Mouse (Mus musculus): ENCODE data around the gene Sun1.

DNA sequence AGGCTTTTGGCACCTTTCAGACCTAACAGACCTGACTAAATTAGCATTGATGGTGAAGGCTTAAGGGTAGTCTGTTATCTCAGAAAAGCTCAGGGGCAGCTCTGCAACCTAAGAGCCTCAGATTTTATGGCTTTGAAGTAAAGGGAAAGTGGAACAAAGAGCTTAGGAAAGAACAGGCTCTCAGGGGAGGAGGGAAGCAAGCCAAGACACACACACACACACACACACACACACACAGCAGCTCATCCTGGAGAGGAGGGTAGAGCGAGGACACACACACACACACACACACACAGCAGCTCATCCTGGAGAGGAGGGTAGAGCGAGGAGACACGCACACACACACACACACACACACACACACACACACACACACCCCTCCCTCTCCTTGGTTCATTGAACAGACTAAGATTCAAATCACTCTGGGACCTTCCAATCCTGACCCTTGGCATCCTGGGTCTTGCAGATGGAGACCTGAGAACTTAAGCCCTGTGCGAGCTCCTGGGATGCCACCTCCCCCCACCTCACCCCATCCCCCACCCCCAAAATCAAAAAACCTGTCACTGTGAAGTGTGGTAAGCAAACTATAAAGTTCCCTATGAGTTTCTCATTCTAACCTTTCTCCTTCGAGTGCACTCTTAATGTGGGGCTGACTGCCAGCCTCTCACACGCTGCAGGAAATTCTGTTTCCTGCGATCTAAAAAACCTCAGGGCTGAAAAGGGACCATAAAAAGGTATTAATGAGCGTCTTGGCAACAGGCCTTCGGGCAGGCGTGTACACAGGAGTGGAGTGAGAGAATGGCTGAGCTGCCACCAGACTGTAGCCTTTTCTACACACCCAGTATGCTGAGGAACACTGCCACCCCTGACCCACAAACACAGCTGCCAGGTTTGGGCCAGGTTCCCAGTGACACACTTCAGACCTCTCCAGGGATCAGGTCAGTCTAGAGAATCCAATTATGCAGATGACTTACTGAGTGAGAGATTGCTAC, 25.6 kb upstream of the Sun1 start:
- no peak for TF ChIP-seq CTCF (IDR thresholded peaks at IDR 0.05; ENCODE audit: low read depth, low read length)
- no peak for TF ChIP-seq POLR2A (IDR thresholded peaks at IDR 0.05; ENCODE audit: borderline replicate concordance, low read depth, low read length)
